Mouse (Mus musculus): ENCODE measurements around the gene Gm37240.
"Not testable (repeated sequence)": the region's sequence is repeated elsewhere in the genome, so short reads cannot be mapped to it uniquely, and the experiment has no call there.

The Gm37240 gene

GRCm38 (mm10) chr3:84562911-84563310 is 1324.4 kb downstream of the Gm37240 start:
- not testable (repeated sequence) for DNase-seq (ENCODE audit: inconsistent ontology term)

GRCm38 (mm10) chr3:84558301-84558700 is 1329.0 kb downstream of the Gm37240 start:
- DNase-seq (ENCODE audit: inconsistent ontology term): no peak

- DNase-seq (ENCODE audit: inconsistent ontology term): no peak
Measured at GRCm38 (mm10) chr3:84555780-84556179, 1331.5 kb downstream of the Gm37240 start.

- no peak for DNase-seq (ENCODE audit: inconsistent ontology term)
Measured at GRCm38 (mm10) chr3:84547177-84547576, 1340.1 kb downstream of the Gm37240 start.

- not testable (repeated sequence) for DNase-seq (ENCODE audit: inconsistent ontology term)
Measured at GRCm38 (mm10) chr3:84542450-84542849, 1344.9 kb downstream of the Gm37240 start.

GRCm38 (mm10) chr3:84541881-84542280 is 1345.4 kb downstream of the Gm37240 start:
- no peak for DNase-seq (ENCODE audit: inconsistent ontology term)

- DNase-seq (ENCODE audit: inconsistent ontology term): no peak
Measured at GRCm38 (mm10) chr3:84540640-84541039, 1346.7 kb downstream of the Gm37240 start.

GRCm38 (mm10) chr3:84536987-84537386 is 1350.3 kb downstream of the Gm37240 start:
- DNase-seq (ENCODE audit: inconsistent ontology term): no peak

- no peak for DNase-seq (ENCODE audit: inconsistent ontology term)
Measured at GRCm38 (mm10) chr3:84533227-84533626, 1354.1 kb downstream of the Gm37240 start.

- no peak for DNase-seq (ENCODE audit: inconsistent ontology term)
Measured at GRCm38 (mm10) chr3:84529021-84529420, 1358.3 kb downstream of the Gm37240 start.

- DNase-seq (ENCODE audit: inconsistent ontology term): no peak
Measured at GRCm38 (mm10) chr3:84524952-84525351, 1362.4 kb downstream of the Gm37240 start.

GRCm38 (mm10) chr3:84516163-84516562 is 1371.2 kb downstream of the Gm37240 start:
- no peak for DNase-seq (ENCODE audit: inconsistent ontology term)

GRCm38 (mm10) chr3:84512774-84513515 is 1374.4 kb downstream of the Gm37240 start:
- no peak for DNase-seq (ENCODE audit: inconsistent ontology term)

- DNase-seq (ENCODE audit: inconsistent ontology term): no peak
Measured at GRCm38 (mm10) chr3:84505193-84505592, 1382.1 kb downstream of the Gm37240 start.

GRCm38 (mm10) chr3:84504291-84504690 is 1383.0 kb downstream of the Gm37240 start:
- DNase-seq (ENCODE audit: inconsistent ontology term): no peak

GRCm38 (mm10) chr3:84502101-84502500 is 1385.2 kb downstream of the Gm37240 start:
- DNase-seq (ENCODE audit: inconsistent ontology term): no peak

- DNase-seq (ENCODE audit: inconsistent ontology term): no peak
Measured at GRCm38 (mm10) chr3:84500491-84500890, 1386.8 kb downstream of the Gm37240 start.

GRCm38 (mm10) chr3:84497718-84498117 is 1389.6 kb downstream of the Gm37240 start:
- DNase-seq (ENCODE audit: inconsistent ontology term): no peak

- DNase-seq (ENCODE audit: inconsistent ontology term): no peak
Measured at GRCm38 (mm10) chr3:84492657-84493056, 1394.7 kb downstream of the Gm37240 start.

GRCm38 (mm10) chr3:84492148-84492547 is 1395.2 kb downstream of the Gm37240 start:
- no peak for DNase-seq (ENCODE audit: inconsistent ontology term)

GRCm38 (mm10) chr3:84488716-84489115 is 1398.6 kb downstream of the Gm37240 start:
- peak; percentile 61 for DNase-seq (ENCODE audit: inconsistent ontology term)

- no peak for DNase-seq (ENCODE audit: inconsistent ontology term)
Measured at GRCm38 (mm10) chr3:84484891-84485290, 1402.4 kb downstream of the Gm37240 start.

- no peak for DNase-seq (ENCODE audit: inconsistent ontology term)
Measured at GRCm38 (mm10) chr3:84484333-84484732, 1403.0 kb downstream of the Gm37240 start.

GRCm38 (mm10) chr3:84482121-84482520 is 1405.2 kb downstream of the Gm37240 start:
- no peak for DNase-seq (ENCODE audit: inconsistent ontology term)

Measured in Muller cell, postnatal 12 days (primary cell).